In the genomic region with DNA sequence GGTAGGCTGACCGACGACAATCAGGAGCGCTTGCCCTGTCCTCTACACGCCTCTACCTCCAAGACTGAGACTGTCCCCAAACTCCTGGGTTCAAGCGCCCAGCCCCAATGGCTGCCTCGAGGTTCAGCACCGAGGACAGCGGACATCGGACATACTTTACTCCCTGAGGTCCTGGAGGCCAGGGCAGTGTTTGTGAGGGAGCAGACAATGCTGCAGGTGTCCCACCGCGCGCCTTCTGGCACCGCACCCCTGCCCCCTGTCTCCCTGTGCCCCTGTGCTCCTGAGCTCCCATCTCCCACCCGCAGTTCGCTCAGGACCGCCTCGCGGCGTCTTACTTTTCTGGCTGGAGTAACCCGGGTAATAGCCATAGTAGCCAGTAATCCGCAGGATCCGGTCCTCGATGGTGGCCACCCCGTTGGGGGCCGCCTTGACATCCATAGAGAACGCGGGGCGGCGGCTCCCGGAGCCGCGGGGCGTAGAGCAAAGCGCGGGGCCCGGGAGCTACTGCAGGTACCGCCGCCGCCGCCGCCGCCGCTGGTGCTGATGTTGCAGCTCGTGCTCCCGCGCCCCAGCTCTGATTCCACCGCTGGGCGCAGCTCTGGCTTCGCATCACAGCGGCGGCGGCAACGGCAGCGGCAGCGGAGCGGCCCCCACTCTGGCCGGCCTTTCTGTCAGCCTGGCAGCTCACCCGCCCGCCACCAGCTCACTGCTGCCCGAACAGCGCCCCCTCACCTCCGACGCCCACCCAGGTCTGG, we compare ENCODE assay signal across 7 mouse cellular contexts. TPM values are rescaled to one million over a fixed set of nuclear protein-coding genes. Genes with fewer than 3 reads are reported as not detected.
DNase-seq lines count a peak whose midpoint lies in the region; ATAC-seq and TF ChIP-seq lines count a peak whose summit lies in the region.

No protein-coding gene starts in this region.

- under 1% methylated on average over 57 of the region's 63 CpGs for WGBS in intestine, postnatal 0 days
- under 1% methylated on average over 57 of the region's 63 CpGs for WGBS in limb, embryonic 11.5 days
- WGBS in midbrain, embryonic 14.5 days = under 1% methylated on average over 63 of the region's 63 CpGs

- peak; percentile 61 for ATAC-seq in intestine, postnatal 0 days
- ATAC-seq in limb, embryonic 11.5 days (ENCODE audit: insufficient number of reproducible peaks, low FRiP score, low TSS enrichment, low read depth) = peak; percentile 86
- ATAC-seq in midbrain, embryonic 14.5 days (ENCODE audit: low FRiP score, low TSS enrichment) = peak; percentile 82

- H3K9ac ChIP-seq in intestine, postnatal 0 days (ENCODE audit: low read depth, low read length) = no peak overlapping the region
- no peak overlapping the region for H3K9ac ChIP-seq in limb, embryonic 11.5 days (ENCODE audit: low read length)
- peak overlapping the region; percentile 65 for H3K9ac ChIP-seq in midbrain, embryonic 14.5 days (replicated peaks; ENCODE audit: low read length)

- peak overlapping the region; percentile 52 for H3K4me2 ChIP-seq in intestine, postnatal 0 days (replicated peaks; ENCODE audit: low read depth)
- peak overlapping the region; percentile 75 for H3K4me2 ChIP-seq in limb, embryonic 11.5 days (ENCODE audit: low read depth, severe bottlenecking)
- H3K4me2 ChIP-seq in midbrain, embryonic 14.5 days (ENCODE audit: low read length) = peak overlapping the region; percentile 81

- no peaks in the 10 kb centered on the region for H3K9me3 ChIP-seq in intestine, postnatal 0 days (ENCODE audit: control insufficient read depth)
- no peaks in the 10 kb centered on the region for H3K9me3 ChIP-seq in limb, embryonic 11.5 days (ENCODE audit: control insufficient read depth, low read length)
- H3K9me3 ChIP-seq in midbrain, embryonic 14.5 days (ENCODE audit: control insufficient read depth, low read length) = no peaks in the 10 kb centered on the region

- H3K27me3 ChIP-seq in intestine, postnatal 0 days (replicated peaks; ENCODE audit: control insufficient read depth, insufficient read depth, low read length) = peaks cover 8% of the 10 kb centered on the region
- H3K27me3 ChIP-seq in limb, embryonic 11.5 days (ENCODE audit: control insufficient read depth, insufficient read depth, low read length) = peaks cover 11% of the 10 kb centered on the region
- peaks cover 3% of the 10 kb centered on the region; the same call in 1 of the 2 replicates for H3K27me3 ChIP-seq in midbrain, embryonic 14.5 days (ENCODE audit: control insufficient read depth, insufficient read depth, low read length)

- H3K36me3 ChIP-seq in intestine, postnatal 0 days (ENCODE audit: control insufficient read depth, insufficient read depth) = no peaks in the 10 kb centered on the region
- H3K36me3 ChIP-seq in limb, embryonic 11.5 days (ENCODE audit: control insufficient read depth, insufficient read depth, low read length) = no peaks in the 10 kb centered on the region
- H3K36me3 ChIP-seq in midbrain, embryonic 14.5 days (ENCODE audit: control insufficient read depth, insufficient read depth, low read length) = no peaks in the 10 kb centered on the region

- peak overlapping the region; percentile 87 for H3K4me3 ChIP-seq in cortical plate, adult 2 months (ENCODE audit: insufficient read depth, low read length)
- peak overlapping the region; percentile 14; the same call in 1 of the 2 replicates for H3K4me3 ChIP-seq in intestine, postnatal 0 days (ENCODE audit: low read depth, low read length)
- H3K4me3 ChIP-seq in limb, embryonic 11.5 days (ENCODE audit: low read depth, low read length) = peak overlapping the region; percentile 20
- H3K4me3 ChIP-seq in midbrain, embryonic 14.5 days (replicated peaks; ENCODE audit: low read depth, low read length) = peak overlapping the region; percentile 63

- peak; percentile 86 for DNase-seq in adrenal gland, postnatal 14 days
- DNase-seq in heart, adult 18-20 months = peak; percentile 45 to 68
- DNase-seq in limb, embryonic 11.5 days (ENCODE audit: low spot score) = peak; percentile 93
- DNase-seq in midbrain, embryonic 14.5 days = peak; percentile 81
- DNase-seq in testis, postnatal 10 days (ENCODE audit: low spot score) = peak; percentile 77

- no peak for TF ChIP-seq CTCF in cortical plate, adult 2 months (IDR thresholded peaks at IDR 0.05; ENCODE audit: extremely low read depth, insufficient read depth, low read length)
- TF ChIP-seq CTCF in intestine, postnatal 0 days (IDR thresholded peaks at IDR 0.05; ENCODE audit: low read depth) = no peak

- H3K4me1 ChIP-seq in cortical plate, adult 2 months (ENCODE audit: control insufficient read depth, insufficient read depth, low read length) = peaks cover 2% of the 10 kb centered on the region; the same call in 1 of the 2 replicates
- H3K4me1 ChIP-seq in intestine, postnatal 0 days (replicated peaks; ENCODE audit: control insufficient read depth, insufficient read depth, low read length) = no peaks in the 10 kb centered on the region
- peaks cover 6% of the 10 kb centered on the region; the same call in 1 of the 2 replicates for H3K4me1 ChIP-seq in limb, embryonic 11.5 days (ENCODE audit: control insufficient read depth, insufficient read depth, low read length)
- no peaks in the 10 kb centered on the region for H3K4me1 ChIP-seq in midbrain, embryonic 14.5 days (ENCODE audit: control insufficient read depth, insufficient read depth, low read length)

- H3K27ac ChIP-seq in cortical plate, adult 2 months (ENCODE audit: insufficient read depth, low read length) = peak overlapping the region; percentile 43
- H3K27ac ChIP-seq in intestine, postnatal 0 days (ENCODE audit: low read depth, low read length) = no peak overlapping the region
- H3K27ac ChIP-seq in limb, embryonic 11.5 days (replicated peaks; ENCODE audit: low read depth, low read length) = no peak overlapping the region
- peak overlapping the region; percentile 55 for H3K27ac ChIP-seq in midbrain, embryonic 14.5 days (replicated peaks; ENCODE audit: low read depth, low read length)

- TF ChIP-seq POLR2A in cortical plate, adult 2 months (IDR thresholded peaks at IDR 0.05; ENCODE audit: extremely low read depth, insufficient read depth, low read length) = no peak

RNA-seq across cellular contexts. Expression of a gene that starts 0.5 kb away (rescaled TPM):
- not detected in 2 replicates for total RNA-seq in adrenal gland, postnatal 14 days (2021)
- polyA plus RNA-seq in cortical plate, adult 2 months (2012; rRNA removed) = 15.1 and 16.7 TPM in 2 replicates
- total RNA-seq in heart, adult 18-20 months (2021) = not detected
- polyA plus RNA-seq in intestine, postnatal 0 days (2015; fragmentation: Nextera tagmentation; extraction: Ambion mirVana) = 0.13 and 0.16 TPM in 2 replicates
- polyA plus RNA-seq in limb, embryonic 11.5 days (2014; fragmentation: Nextera tagmentation; extraction: Ambion mirVana) = not detected in 2 replicates
- 13.1 and 15.5 TPM in 2 replicates for polyA plus RNA-seq in midbrain, embryonic 14.5 days (2014; fragmentation: Nextera tagmentation; extraction: Ambion mirVana)

Comparison
In these comparisons a context has a peak if more than half of its experiments do, and no peak if none do; other contexts are left out.
1. H3K27ac ChIP-seq: peak in cortical plate, adult 2 months (single experiment) and midbrain, embryonic 14.5 days (single experiment); none in intestine, postnatal 0 days (single experiment) and limb, embryonic 11.5 days (single experiment).
2. H3K4me3 ChIP-seq: peak in every context shown above with its lines; median percentile 87 in cortical plate, adult 2 months; 63 in midbrain, embryonic 14.5 days; 20 in limb, embryonic 11.5 days; 14 in intestine, postnatal 0 days.
3. RNA of a gene that starts 0.5 kb away (polyA plus RNA-seq): 15.1 to 16.7 TPM in cortical plate, adult 2 months and 13.1 to 15.5 TPM in midbrain, embryonic 14.5 days; 0.13 to 0.16 TPM in intestine, postnatal 0 days and not detected in limb, embryonic 11.5 days; every median in the first group is over 10 times any median in the second.
4. Peak in every context shown above with its lines, with median percentiles within 50 percentile points of each other: DNase-seq, ATAC-seq and H3K4me2 ChIP-seq.